Mouse (Mus musculus) kidney, adult 2 months (tissue): ENCODE data around the gene Cdc14a. TPM values are rescaled to one million over a fixed set of nuclear protein-coding genes. Genes with fewer than 3 reads are reported as not detected.

Source experiments
- DNase-seq: peaks from one replicate; pipeline ENCODE4 v3.0.0; 2021
- H3K27ac ChIP-seq: fragments of 200-500 bp; 2 replicates; pipeline ENCODE4 v1.5.1; 2012; ENCODE audit warnings: low read depth, low read length, control low read depth, inconsistent platforms; ENCODE audit not compliant: insufficient read depth
- H3K27me3 ChIP-seq: fragments of 200-500 bp; replicated peaks from 2 replicates; pipeline ENCODE4 v1.6.1; 2012; ENCODE audit warnings: mild to moderate bottlenecking, moderate library complexity, low read length, inconsistent platforms; ENCODE audit not compliant: control insufficient read depth, insufficient read depth
- H3K36me3 ChIP-seq: fragments of 200-500 bp; 2 replicates; pipeline ENCODE4 v1.6.1; 2012; ENCODE audit warnings: mild to moderate bottlenecking, moderate library complexity, low read length, inconsistent platforms; ENCODE audit not compliant: control insufficient read depth, insufficient read depth
- H3K4me1 ChIP-seq: fragments of 200-500 bp; 2 replicates; pipeline ENCODE4 v1.6.1; 2011; ENCODE audit warnings: low read length; ENCODE audit not compliant: control insufficient read depth, insufficient read depth
- H3K4me3 ChIP-seq: fragments of 200-500 bp; 2 replicates; pipeline ENCODE4 v1.5.1; 2011; ENCODE audit warnings: mild to moderate bottlenecking, low read depth, low read length, control low read depth; ENCODE audit not compliant: insufficient read depth
- CTCF ChIP-seq: fragments of 200-500 bp; conservative IDR thresholded peaks from 2 replicates; pipeline ENCODE4 v1.5.1; 2011; ENCODE audit warnings: low read depth, mild to moderate bottlenecking, control low read depth, low read length, moderate library complexity, mixed read lengths; ENCODE audit not compliant: insufficient read depth, insufficient read length
- POLR2A ChIP-seq: fragments of 200-500 bp; IDR thresholded peaks from one replicate; pipeline ENCODE4 v1.6.1; 2011; ENCODE audit warnings: low read depth, low read length, control low read depth
- WGBS: fragments of 180-500 bp; shearing (Covaris S2); methylation state at CpG from one replicate; pipeline ENCODE4 v1.1.7; 2018; 5-methylcytosine and 5-hydroxymethylcytosine counted together
- polyA plus RNA-seq: library from polyadenylated mRNA; depleted of rRNA; stranded (reverse); fragments of >200 nt; gene quantifications from 2 replicates; pipeline ENCODE4 v1.2.3, GENCODE M21; 2012

The Cdc14a gene
- polyA plus RNA-seq, 1 experiment = 5.5 TPM

- no peak for DNase-seq
- Histone ChIP-seq H3K27me3 (no peaks in the 10 kb centered on the region), H3K36me3 (no peaks in the 10 kb centered on the region), H3K4me3 (no peak overlapping the region), H3K27ac (no peak overlapping the region), H3K4me1 (no peaks in the 10 kb centered on the region)
- TF ChIP-seq POLR2A (no peak), CTCF (no peak)
- 97% methylated on average over 6 of the region's 6 CpGs for WGBS
These were observed 2.1 kb upstream of the Cdc14a start for GRCm38 (mm10) chr3:116425901-116426300.

- Histone ChIP-seq H3K4me3 (peak overlapping the region; percentile 78), H3K27ac (peak overlapping the region; percentile 54; the same call in 1 of the 2 replicates), H3K4me1 (no peaks in the 10 kb centered on the region), H3K36me3 (no peaks in the 10 kb centered on the region), H3K27me3 (no peaks in the 10 kb centered on the region)
- TF ChIP-seq POLR2A (no peak), CTCF (peak; percentile 61)
- WGBS = under 1% methylated on average over 11 of the region's 11 CpGs
- DNase-seq = peak; percentile 94
These were observed 1.1 kb upstream of the Cdc14a start for GRCm38 (mm10) chr3:116424973-116425284.

GRCm38 (mm10) chr3:116424160-116424972 is 534 bp upstream of the Cdc14a start:
- Histone ChIP-seq H3K27me3 (no peaks in the 10 kb centered on the region), H3K27ac (peak overlapping the region; percentile 54; the same call in 1 of the 2 replicates), H3K4me3 (peak overlapping the region; percentile 78), H3K36me3 (no peaks in the 10 kb centered on the region), H3K4me1 (no peaks in the 10 kb centered on the region)
- no peak for TF ChIP-seq CTCF
- TF ChIP-seq POLR2A = no peak
- no peak for DNase-seq
- under 1% methylated on average over 32 of the region's 32 CpGs for WGBS

GRCm38 (mm10) chr3:116422795-116423352 is 958 bp downstream of the Cdc14a start:
- H3K27me3 ChIP-seq = no peaks in the 10 kb centered on the region
- 1% methylated on average over 23 of the region's 23 CpGs for WGBS
- no peak overlapping the region; the same call in 1 of the 2 replicates for H3K27ac ChIP-seq
- no peaks in the 10 kb centered on the region for H3K36me3 ChIP-seq
- no peaks in the 10 kb centered on the region for H3K4me1 ChIP-seq
- peak overlapping the region; percentile 78 for H3K4me3 ChIP-seq
- TF ChIP-seq POLR2A (no peak), CTCF (no peak)
- DNase-seq = peak; percentile 56

- H3K4me1 ChIP-seq = no peaks in the 10 kb centered on the region
- TF ChIP-seq CTCF = no peak
- TF ChIP-seq POLR2A = no peak
- peak overlapping the region; percentile 21; the same call in 1 of the 2 replicates for H3K4me3 ChIP-seq
- WGBS = 61% methylated on average over 8 of the region's 8 CpGs
- no peaks in the 10 kb centered on the region for H3K36me3 ChIP-seq
- no peak for DNase-seq
- H3K27ac ChIP-seq = no peak overlapping the region
- no peaks in the 10 kb centered on the region for H3K27me3 ChIP-seq
These were observed 1.8 kb downstream of the Cdc14a start for GRCm38 (mm10) chr3:116422074-116422473.

- Histone ChIP-seq H3K4me1 (no peaks in the 10 kb centered on the region), H3K4me3 (peak overlapping the region; percentile 24; the same call in 1 of the 2 replicates), H3K27ac (no peak overlapping the region), H3K27me3 (no peaks in the 10 kb centered on the region), H3K36me3 (no peaks in the 10 kb centered on the region)
- no peak for DNase-seq
- TF ChIP-seq CTCF = no peak
- TF ChIP-seq POLR2A = no peak
- 64% methylated on average over 6 of the region's 6 CpGs for WGBS
These were observed 2.7 kb downstream of the Cdc14a start for GRCm38 (mm10) chr3:116421121-116421520.

- DNase-seq = no peak
- H3K4me1 ChIP-seq = no peaks in the 10 kb centered on the region
- H3K4me3 ChIP-seq = no peak overlapping the region
- TF ChIP-seq POLR2A = no peak
- TF ChIP-seq CTCF = no peak
- 75% methylated on average over 11 of the region's 11 CpGs for WGBS
- H3K27ac ChIP-seq = no peak overlapping the region
- H3K27me3 ChIP-seq = no peaks in the 10 kb centered on the region
- H3K36me3 ChIP-seq = no peaks in the 10 kb centered on the region
These were observed 4.0 kb downstream of the Cdc14a start for GRCm38 (mm10) chr3:116419791-116420190.
